Mouse (Mus musculus) kidney, embryonic 14.5 days (tissue): Measurements from ENCODE around the gene Ncan. TPM values are rescaled to one million over a fixed set of nuclear protein-coding genes. Genes with fewer than 3 reads are reported as not detected.

Experiments used
- ATAC-seq: fragments of 200-750 bp; cut with Nextera tagmentation; 2 replicates; pipeline ENCODE4 v1.8.0; 2017; ENCODE audit warnings: moderate number of reproducible peaks, mild to moderate bottlenecking, moderate TSS enrichment, moderate library complexity; ENCODE audit not compliant: low FRiP score, low TSS enrichment
- H3K27ac ChIP-seq: fragments of 300-500 bp; sonication (generic); 2 replicates; pipeline ENCODE4 v1.5.1; 2014; ENCODE audit warnings: low read depth, mild to moderate bottlenecking, low read length, moderate library complexity, mixed read lengths
- H3K27me3 ChIP-seq: fragments of 300-500 bp; sonication (generic); 2 replicates; pipeline ENCODE4 v1.6.1; 2014; ENCODE audit warnings: mild to moderate bottlenecking, low read length; ENCODE audit not compliant: control insufficient read depth, insufficient read depth
- H3K36me3 ChIP-seq: fragments of 300-500 bp; sonication (generic); 2 replicates; pipeline ENCODE4 v1.6.1; 2014; ENCODE audit warnings: low read length, mixed read lengths; ENCODE audit not compliant: control insufficient read depth, insufficient read depth
- H3K4me1 ChIP-seq: fragments of 300-500 bp; sonication (generic); 2 replicates; pipeline ENCODE4 v1.6.1; 2014; ENCODE audit warnings: low read length, mixed read lengths; ENCODE audit not compliant: control insufficient read depth, insufficient read depth
- H3K4me2 ChIP-seq: fragments of 300-500 bp; sonication (generic); replicated peaks from 2 replicates; pipeline ENCODE4 v1.6.1; 2014; ENCODE audit warnings: low read depth, mild to moderate bottlenecking, low read length
- H3K4me3 ChIP-seq: fragments of 300-500 bp; sonication (generic); 2 replicates; pipeline ENCODE4 v1.5.1; 2014; ENCODE audit warnings: mild to moderate bottlenecking, low read length
- H3K9ac ChIP-seq: fragments of 300-500 bp; sonication (generic); 2 replicates; pipeline ENCODE4 v1.6.1; 2014; ENCODE audit warnings: low read depth, mild to moderate bottlenecking, low read length, moderate library complexity
- H3K9me3 ChIP-seq: fragments of 300-500 bp; sonication (generic); 2 replicates; pipeline ENCODE4 v1.6.1; 2016; ENCODE audit warnings: low read length; ENCODE audit not compliant: control insufficient read depth
- WGBS: fragments of 180-500 bp; shearing (Covaris S2); extraction: QIAGEN DNeasy Blood & Tissue Kit; methylation state at CpG from one replicate; pipeline ENCODE4 v1.1.7; 2014; 5-methylcytosine and 5-hydroxymethylcytosine counted together
- polyA plus RNA-seq: library from polyadenylated mRNA; unstranded; fragments of >200 nt; fragmentation: Nextera tagmentation; extraction: Ambion mirVana; gene quantifications from 2 replicates; pipeline ENCODE4 v1.2.1, GENCODE M21; 2014

Ncan gene
- polyA plus RNA-seq, 1 experiment from 2014 or later = 0.19 TPM

GRCm38 (mm10) chr8:70117611-70118010, 3.1 kb downstream of the Ncan start:
- no peak overlapping the region for H3K27ac ChIP-seq
- H3K4me3 ChIP-seq = no peak overlapping the region
- no peaks in the 10 kb centered on the region for H3K9me3 ChIP-seq
- no peaks in the 10 kb centered on the region for H3K36me3 ChIP-seq
- no peaks in the 10 kb centered on the region for H3K4me1 ChIP-seq
- no peak for ATAC-seq
- WGBS = 9% methylated on average over 9 of the region's 9 CpGs
- no peak overlapping the region for H3K4me2 ChIP-seq
- peaks cover 65% of the 10 kb centered on the region for H3K27me3 ChIP-seq
- no peak overlapping the region for H3K9ac ChIP-seq

- Histone ChIP-seq H3K27ac (no peak overlapping the region), H3K4me3 (no peak overlapping the region), H3K9me3 (no peaks in the 10 kb centered on the region), H3K4me2 (no peak overlapping the region), H3K4me1 (no peaks in the 10 kb centered on the region), H3K9ac (no peak overlapping the region), H3K27me3 (peaks cover 86% of the 10 kb centered on the region), H3K36me3 (no peaks in the 10 kb centered on the region)
- WGBS = 69% methylated on average over 13 of the region's 13 CpGs
- no peak for ATAC-seq
Measured at GRCm38 (mm10) chr8:70114892-70115291, 5.8 kb downstream of the Ncan start.

GRCm38 (mm10) chr8:70114488-70114887, 6.2 kb downstream of the Ncan start:
- no peaks in the 10 kb centered on the region for H3K36me3 ChIP-seq
- no peaks in the 10 kb centered on the region for H3K9me3 ChIP-seq
- H3K27me3 ChIP-seq = peaks cover 82% of the 10 kb centered on the region
- no peak overlapping the region for H3K4me3 ChIP-seq
- H3K9ac ChIP-seq = no peak overlapping the region
- H3K4me1 ChIP-seq = no peaks in the 10 kb centered on the region
- no peak overlapping the region for H3K27ac ChIP-seq
- WGBS = 21% methylated on average over 6 of the region's 6 CpGs
- H3K4me2 ChIP-seq = no peak overlapping the region
- ATAC-seq = no peak

- Histone ChIP-seq H3K27me3 (peaks cover 69% of the 10 kb centered on the region), H3K36me3 (no peaks in the 10 kb centered on the region), H3K4me2 (no peak overlapping the region), H3K9ac (no peak overlapping the region), H3K4me3 (peak overlapping the region; percentile 3; the same call in 1 of the 2 replicates), H3K27ac (no peak overlapping the region), H3K9me3 (no peaks in the 10 kb centered on the region), H3K4me1 (no peaks in the 10 kb centered on the region)
- ATAC-seq = no peak
- WGBS = 8% methylated on average over 43 of the region's 43 CpGs
Measured at GRCm38 (mm10) chr8:70112401-70113016, 8.2 kb downstream of the Ncan start.

GRCm38 (mm10) chr8:70111192-70111795, 9.4 kb downstream of the Ncan start:
- H3K4me3 ChIP-seq = no peak overlapping the region
- WGBS = 54% methylated on average over 23 of the region's 23 CpGs
- no peak overlapping the region for H3K4me2 ChIP-seq
- no peaks in the 10 kb centered on the region for H3K4me1 ChIP-seq
- no peak overlapping the region for H3K9ac ChIP-seq
- no peak for ATAC-seq
- H3K27me3 ChIP-seq = peaks cover 63% of the 10 kb centered on the region
- H3K36me3 ChIP-seq = no peaks in the 10 kb centered on the region
- H3K9me3 ChIP-seq = no peaks in the 10 kb centered on the region
- H3K27ac ChIP-seq = no peak overlapping the region

GRCm38 (mm10) chr8:70110451-70110850, 10.2 kb downstream of the Ncan start:
- no peak overlapping the region for H3K27ac ChIP-seq
- H3K4me1 ChIP-seq = no peaks in the 10 kb centered on the region
- no peak overlapping the region for H3K9ac ChIP-seq
- H3K9me3 ChIP-seq = no peaks in the 10 kb centered on the region
- peaks cover 60% of the 10 kb centered on the region for H3K27me3 ChIP-seq
- H3K4me3 ChIP-seq = no peak overlapping the region
- H3K4me2 ChIP-seq = no peak overlapping the region
- WGBS = 84% methylated on average over 2 of the region's 2 CpGs
- no peaks in the 10 kb centered on the region for H3K36me3 ChIP-seq
- ATAC-seq = no peak

GRCm38 (mm10) chr8:70104922-70105321, 15.8 kb downstream of the Ncan start:
- Histone ChIP-seq H3K9ac (no peak overlapping the region), H3K4me1 (no peaks in the 10 kb centered on the region), H3K27ac (no peak overlapping the region), H3K4me3 (no peak overlapping the region), H3K9me3 (no peaks in the 10 kb centered on the region), H3K27me3 (peaks cover 7% of the 10 kb centered on the region), H3K36me3 (no peaks in the 10 kb centered on the region), H3K4me2 (no peak overlapping the region)
- no peak for ATAC-seq
- WGBS = 81% methylated on average over 7 of the region's 7 CpGs

GRCm38 (mm10) chr8:70104506-70104905, 16.2 kb downstream of the Ncan start:
- H3K27me3 ChIP-seq = 0 out of 2 replicates have a peak, but pooled peaks cover 6% of the 10 kb centered on the region
- no peaks in the 10 kb centered on the region for H3K36me3 ChIP-seq
- peak; percentile 74; the same call in 1 of the 2 replicates for ATAC-seq
- no peak overlapping the region for H3K4me3 ChIP-seq
- no peak overlapping the region for H3K27ac ChIP-seq
- no peak overlapping the region for H3K9ac ChIP-seq
- H3K9me3 ChIP-seq = no peaks in the 10 kb centered on the region
- H3K4me2 ChIP-seq = no peak overlapping the region
- H3K4me1 ChIP-seq = no peaks in the 10 kb centered on the region
- WGBS = 13% methylated on average over 6 of the region's 6 CpGs

- no peak overlapping the region for H3K27ac ChIP-seq
- no peak overlapping the region for H3K9ac ChIP-seq
- 81% methylated on average over 8 of the region's 8 CpGs for WGBS
- no peak overlapping the region for H3K4me3 ChIP-seq
- H3K4me1 ChIP-seq = no peaks in the 10 kb centered on the region
- no peak overlapping the region for H3K4me2 ChIP-seq
- H3K27me3 ChIP-seq = no peaks in the 10 kb centered on the region
- ATAC-seq = no peak
- H3K36me3 ChIP-seq = no peaks in the 10 kb centered on the region
- H3K9me3 ChIP-seq = no peaks in the 10 kb centered on the region
Measured at GRCm38 (mm10) chr8:70100241-70100640, 20.4 kb downstream of the Ncan start.
